Mouse (Mus musculus) heart, embryonic 12.5 days (tissue): Measurements from ENCODE around the gene Necab3. TPM values are rescaled to one million over a fixed set of nuclear protein-coding genes. Genes with fewer than 3 reads are reported as not detected.

Source experiments
- ATAC-seq: fragments of 200-750 bp; cut with Nextera tagmentation; 2 replicates; pipeline ENCODE4 v1.8.0; 2017; ENCODE audit warnings: moderate TSS enrichment, moderate library complexity; ENCODE audit not compliant: insufficient number of reproducible peaks, low FRiP score
- H3K27ac ChIP-seq: fragments of 300-500 bp; sonication (generic); 2 replicates; pipeline ENCODE4 v1.5.1; 2016; ENCODE audit warnings: mild to moderate bottlenecking, moderate library complexity; ENCODE audit not compliant: poor library complexity, severe bottlenecking
- H3K27me3 ChIP-seq: fragments of 300-500 bp; sonication (generic); replicated peaks from 2 replicates; pipeline ENCODE4 v1.6.1; 2016; ENCODE audit warnings: mild to moderate bottlenecking, moderate library complexity
- H3K36me3 ChIP-seq: fragments of 300-500 bp; sonication (generic); 2 replicates; pipeline ENCODE4 v1.6.1; 2016; ENCODE audit warnings: mild to moderate bottlenecking, moderate library complexity
- H3K4me1 ChIP-seq: fragments of 300-500 bp; sonication (generic); replicated peaks from 2 replicates; pipeline ENCODE4 v1.6.1; 2016; ENCODE audit warnings: mild to moderate bottlenecking
- H3K4me2 ChIP-seq: fragments of 300-500 bp; sonication (generic); 2 replicates; pipeline ENCODE4 v1.6.1; 2016; ENCODE audit warnings: mild to moderate bottlenecking, moderate library complexity
- H3K4me3 ChIP-seq: fragments of 300-500 bp; sonication (generic); 2 replicates; pipeline ENCODE4 v1.5.1; 2016; ENCODE audit warnings: mild to moderate bottlenecking
- H3K9ac ChIP-seq: fragments of 300-500 bp; sonication (generic); 2 replicates; pipeline ENCODE4 v1.6.1; 2016; ENCODE audit warnings: mild to moderate bottlenecking, moderate library complexity
- H3K9me3 ChIP-seq: fragments of 300-500 bp; sonication (generic); replicated peaks from 2 replicates; pipeline ENCODE4 v1.6.1; 2016; ENCODE audit warnings: mild to moderate bottlenecking, moderate library complexity
- WGBS: fragments of 180-500 bp; shearing (Covaris S2); methylation state at CpG from one replicate; pipeline ENCODE4 v1.1.7; 2016; 5-methylcytosine and 5-hydroxymethylcytosine counted together
- polyA plus RNA-seq: library from polyadenylated mRNA; unstranded; fragments of >200 nt; fragmentation: Nextera tagmentation; extraction: Ambion mirVana; gene quantifications from 2 replicates; pipeline ENCODE4 v1.2.1, GENCODE M21; 2016

The Necab3 gene
- polyA plus RNA-seq, 1 experiment from 2014 or later = 0.87 TPM

GRCm38 (mm10) chr2:154508450-154508849, 50.2 kb downstream of the Necab3 start:
- H3K9me3 ChIP-seq = no peaks in the 10 kb centered on the region
- H3K27me3 ChIP-seq = no peaks in the 10 kb centered on the region
- peaks cover 67% of the 10 kb centered on the region for H3K36me3 ChIP-seq
- no peak overlapping the region for H3K9ac ChIP-seq
- peaks cover 7% of the 10 kb centered on the region for H3K4me1 ChIP-seq
- no peak overlapping the region for H3K4me3 ChIP-seq
- no peak for ATAC-seq
- WGBS = 86% methylated on average over 4 of the region's 4 CpGs
- no peak overlapping the region for H3K27ac ChIP-seq
- no peak overlapping the region for H3K4me2 ChIP-seq

- Histone ChIP-seq H3K4me2 (no peak overlapping the region), H3K9ac (no peak overlapping the region; the same call in 1 of the 2 replicates), H3K27ac (no peak overlapping the region; the same call in 1 of the 2 replicates), H3K36me3 (peaks cover 71% of the 10 kb centered on the region), H3K27me3 (no peaks in the 10 kb centered on the region), H3K9me3 (no peaks in the 10 kb centered on the region), H3K4me1 (peaks cover 7% of the 10 kb centered on the region), H3K4me3 (no peak overlapping the region)
- peak; percentile 53; the same call in 1 of the 2 replicates for ATAC-seq
- 59% methylated on average over 9 of the region's 9 CpGs for WGBS
Observed at GRCm38 (mm10) chr2:154507566-154508283, 51.0 kb downstream of the Necab3 start.

- H3K36me3 ChIP-seq = peaks cover 65% of the 10 kb centered on the region
- H3K27ac ChIP-seq = no peak overlapping the region
- H3K4me2 ChIP-seq = no peak overlapping the region
- no peaks in the 10 kb centered on the region for H3K27me3 ChIP-seq
- peaks cover 7% of the 10 kb centered on the region for H3K4me1 ChIP-seq
- no peaks in the 10 kb centered on the region for H3K9me3 ChIP-seq
- 92% methylated on average over 2 of the region's 2 CpGs for WGBS
- no peak for ATAC-seq
- no peak overlapping the region for H3K9ac ChIP-seq
- H3K4me3 ChIP-seq = no peak overlapping the region
Observed at GRCm38 (mm10) chr2:154507076-154507475, 51.6 kb downstream of the Necab3 start.

- WGBS = 90% methylated on average over 3 of the region's 3 CpGs
- Histone ChIP-seq H3K9me3 (no peaks in the 10 kb centered on the region), H3K4me3 (no peak overlapping the region), H3K27me3 (no peaks in the 10 kb centered on the region), H3K27ac (no peak overlapping the region), H3K9ac (no peak overlapping the region), H3K4me2 (no peak overlapping the region), H3K36me3 (peaks cover 34% of the 10 kb centered on the region), H3K4me1 (peaks cover 10% of the 10 kb centered on the region)
- no peak for ATAC-seq
Observed at GRCm38 (mm10) chr2:154500758-154501157, 57.9 kb downstream of the Necab3 start.

GRCm38 (mm10) chr2:154499717-154500247, 58.9 kb downstream of the Necab3 start:
- Histone ChIP-seq H3K9ac (no peak overlapping the region), H3K4me3 (no peak overlapping the region), H3K27ac (no peak overlapping the region), H3K36me3 (peaks cover 28% of the 10 kb centered on the region), H3K4me2 (no peak overlapping the region), H3K9me3 (no peaks in the 10 kb centered on the region), H3K4me1 (peaks cover 10% of the 10 kb centered on the region), H3K27me3 (no peaks in the 10 kb centered on the region)
- WGBS = 86% methylated on average over 2 of the region's 2 CpGs
- ATAC-seq = no peak

GRCm38 (mm10) chr2:154498571-154498970, 60.1 kb downstream of the Necab3 start:
- 36% methylated on average over 5 of the region's 5 CpGs for WGBS
- no peak overlapping the region for H3K27ac ChIP-seq

GRCm38 (mm10) chr2:154495021-154495420, 63.7 kb downstream of the Necab3 start:
- Histone ChIP-seq H3K27me3 (no peaks in the 10 kb centered on the region), H3K4me1 (peaks cover 10% of the 10 kb centered on the region), H3K27ac (no peak overlapping the region), H3K9ac (no peak overlapping the region), H3K4me2 (no peak overlapping the region), H3K4me3 (no peak overlapping the region), H3K9me3 (no peaks in the 10 kb centered on the region), H3K36me3 (0 out of 2 replicates have a peak, but pooled peaks cover 4% of the 10 kb centered on the region)
- ATAC-seq = no peak
- WGBS = 90% methylated on average over 4 of the region's 4 CpGs

More at GRCm38 (mm10) chr2:154498571-154498970, 60.1 kb downstream of the Necab3 start:
- Histone ChIP-seq H3K9me3 (no peaks in the 10 kb centered on the region), H3K9ac (no peak overlapping the region), H3K36me3 (peaks cover 20% of the 10 kb centered on the region; the same call in 1 of the 2 replicates), H3K27me3 (no peaks in the 10 kb centered on the region), H3K4me1 (peaks cover 10% of the 10 kb centered on the region), H3K4me3 (no peak overlapping the region), H3K4me2 (no peak overlapping the region)
- no peak for ATAC-seq

Other genes with a start within 250 kb of the Necab3 start
- gene Cdk5rap1, start 185.9 kb downstream of the Necab3 start, polyA plus RNA-seq = 13.6 and 15.4 TPM in 2 replicates
- 49.9 and 51.6 TPM in 2 replicates for gene Snta1, start 150.8 kb downstream of the Necab3 start, polyA plus RNA-seq
- gene Cbfa2t2, start 122.4 kb downstream of the Necab3 start, polyA plus RNA-seq = 37.6 and 38.8 TPM in 2 replicates
- gene 1700003F12Rik, start 11.8 kb downstream of the Necab3 start, polyA plus RNA-seq = 0.48 and 0.78 TPM in 2 replicates
- gene Actl10, start 7.1 kb downstream of the Necab3 start, polyA plus RNA-seq = 0.13 and 0.15 TPM in 2 replicates
- gene E2f1, start 11.0 kb upstream of the Necab3 start, polyA plus RNA-seq = 21.7 and 21.8 TPM in 2 replicates
- gene Pxmp4, start 44.8 kb upstream of the Necab3 start, polyA plus RNA-seq = 18.9 and 20.5 TPM in 2 replicates
- 0.78 and 0.82 TPM in 2 replicates for gene Zfp341, start 54.4 kb upstream of the Necab3 start, polyA plus RNA-seq
- 0.64 TPM in 1 of 2 replicates, not detected in the other for gene 4930519P11Rik, start 54.5 kb upstream of the Necab3 start, polyA plus RNA-seq
- 23.3 and 24.4 TPM in 2 replicates for gene Chmp4b, start 92.8 kb upstream of the Necab3 start, polyA plus RNA-seq
- gene Gm14214, start 211.1 kb upstream of the Necab3 start, polyA plus RNA-seq = not detected in 2 replicates
- 27.2 and 29.8 TPM in 2 replicates for gene Raly, start 232.2 kb upstream of the Necab3 start, polyA plus RNA-seq
- not detected in 2 replicates for gene a, start 232.5 kb upstream of the Necab3 start, polyA plus RNA-seq